Mouse (Mus musculus) midbrain, postnatal 0 days (tissue): ENCODE results near the gene Galnt14. TPM values are rescaled to one million over a fixed set of nuclear protein-coding genes. Genes with fewer than 3 reads are reported as not detected.

Experiments used
- ATAC-seq: fragments of 200-750 bp; cut with Nextera tagmentation; 2 replicates; pipeline ENCODE4 v1.8.0; 2017; ENCODE audit warnings: moderate number of reproducible peaks, mild to moderate bottlenecking, moderate TSS enrichment, moderate library complexity; ENCODE audit not compliant: low FRiP score
- DNase-seq: peaks from one replicate; pipeline ENCODE4 v3.0.0-alpha.2; 2015; ENCODE audit warnings: low spot score
- H3K27ac ChIP-seq: fragments of 300-500 bp; sonication (generic); 2 replicates; pipeline ENCODE4 v1.5.1; 2014; ENCODE audit warnings: low read depth, mild to moderate bottlenecking, low read length, mixed read lengths
- H3K27me3 ChIP-seq: fragments of 300-500 bp; sonication (generic); 2 replicates; pipeline ENCODE4 v1.6.1; 2014; ENCODE audit warnings: low read length, control low read depth, mixed read lengths; ENCODE audit not compliant: insufficient read depth
- H3K36me3 ChIP-seq: fragments of 300-500 bp; sonication (generic); 2 replicates; pipeline ENCODE4 v1.6.1; 2014; ENCODE audit warnings: low read length, control low read depth, mixed read lengths; ENCODE audit not compliant: insufficient read depth
- H3K4me1 ChIP-seq: fragments of 300-500 bp; sonication (generic); 2 replicates; pipeline ENCODE4 v1.6.1; 2014; ENCODE audit warnings: mild to moderate bottlenecking, control low read depth, antibody characterized with exemption, low read length, mixed read lengths; ENCODE audit not compliant: insufficient read depth
- H3K4me2 ChIP-seq: fragments of 300-500 bp; sonication (generic); 2 replicates; pipeline ENCODE4 v1.6.1; 2014; ENCODE audit warnings: low read depth, mild to moderate bottlenecking, low read length, mixed read lengths; ENCODE audit not compliant: poor library complexity, severe bottlenecking
- H3K4me3 ChIP-seq: fragments of 300-500 bp; sonication (generic); 2 replicates; pipeline ENCODE4 v1.5.1; 2014; ENCODE audit warnings: low read depth, mild to moderate bottlenecking, low read length, moderate library complexity
- H3K9ac ChIP-seq: fragments of 300-500 bp; sonication (generic); replicated peaks from 2 replicates; pipeline ENCODE4 v1.6.1; 2014; ENCODE audit warnings: mild to moderate bottlenecking, low read length, moderate library complexity, mixed read lengths; ENCODE audit not compliant: poor library complexity, severe bottlenecking
- H3K9me3 ChIP-seq: fragments of 300-500 bp; sonication (generic); 2 replicates; pipeline ENCODE4 v1.6.1; 2016; ENCODE audit warnings: low read length, control low read depth
- CTCF ChIP-seq: IDR thresholded peaks from 2 replicates; pipeline ENCODE4 v1.5.1; 2016; ENCODE audit warnings: antibody characterized with exemption, mild to moderate bottlenecking
- WGBS: fragments of 180-500 bp; shearing (Covaris S2); extraction: QIAGEN DNeasy Blood & Tissue Kit; methylation state at CpG from one replicate; pipeline ENCODE4 v1.1.7; 2014; 5-methylcytosine and 5-hydroxymethylcytosine counted together
- polyA plus RNA-seq: library from polyadenylated mRNA; unstranded; fragments of >200 nt; fragmentation: Nextera tagmentation; extraction: Ambion mirVana; gene quantifications from 2 replicates; pipeline ENCODE4 v1.2.1, GENCODE M21; 2015
- total RNA-seq: library from RNA; depleted of rRNA; stranded (reverse); fragments of >200 nt; gene quantifications from 2 replicates; pipeline ENCODE4 v1.2.3, GENCODE M21; 2014

Gene Galnt14
- total and polyA plus RNA-seq, 2 experiments from 2014 or later = 18.9 to 22.0 TPM

DNA sequence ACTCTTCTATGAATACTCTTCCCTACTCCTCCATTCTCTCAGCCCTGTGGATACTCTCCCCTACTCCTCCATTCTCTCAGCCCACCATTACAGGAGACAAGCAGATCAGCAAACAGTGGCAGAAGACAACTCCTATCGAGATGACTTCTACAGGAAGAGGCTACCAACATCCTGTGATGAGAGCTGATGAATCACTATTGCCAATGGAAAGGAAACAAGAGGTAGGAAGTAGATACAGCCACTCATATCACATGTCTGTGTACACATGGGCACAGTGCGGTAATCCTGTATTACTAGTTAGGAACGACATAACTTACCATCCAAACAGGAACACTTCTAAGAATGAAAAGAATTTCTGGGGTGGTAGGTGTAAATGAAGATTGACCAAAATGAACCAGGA lies 53.9 kb downstream of the Galnt14 start:
- H3K4me2 ChIP-seq = no peak overlapping the region
- DNase-seq = no peak
- WGBS = 88% methylated on average over 3 of the region's 3 CpGs

DNA sequence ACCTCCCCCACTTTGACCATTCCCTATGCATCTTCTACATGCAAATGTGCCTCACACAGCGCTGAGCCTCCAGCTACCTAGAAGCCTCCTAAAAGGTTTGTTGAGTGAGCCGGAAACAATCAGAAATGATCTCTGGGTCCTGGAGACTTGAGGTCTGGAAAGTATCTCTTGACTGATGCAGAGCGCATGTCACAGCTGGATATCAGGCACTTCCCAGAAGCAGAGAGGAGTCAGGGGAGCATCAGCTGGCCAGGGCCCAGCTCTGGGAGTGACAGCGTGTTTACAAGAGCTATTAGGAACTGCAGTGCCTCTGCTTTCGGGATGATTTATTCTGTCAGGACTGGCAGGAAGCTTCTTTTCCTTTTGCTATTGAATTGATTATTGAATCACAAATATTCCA lies 56.0 kb downstream of the Galnt14 start:
- H3K4me3 ChIP-seq = no peak overlapping the region
- no peak overlapping the region for H3K4me2 ChIP-seq
- peak; percentile 28 for DNase-seq
- H3K36me3 ChIP-seq = no peaks in the 10 kb centered on the region
- no peak overlapping the region for H3K27ac ChIP-seq
- no peak overlapping the region for H3K9ac ChIP-seq
- no peak for TF ChIP-seq CTCF
- no peaks in the 10 kb centered on the region for H3K9me3 ChIP-seq
- no peaks in the 10 kb centered on the region for H3K27me3 ChIP-seq
- WGBS = 59% methylated on average over 5 of the region's 5 CpGs
- ATAC-seq = no peak
- H3K4me1 ChIP-seq = no peaks in the 10 kb centered on the region

More for the DNA sequence above, 53.9 kb downstream of the Galnt14 start:
- ATAC-seq = no peak
- no peak for TF ChIP-seq CTCF
- Histone ChIP-seq H3K4me3 (no peak overlapping the region), H3K36me3 (no peaks in the 10 kb centered on the region), H3K4me1 (no peaks in the 10 kb centered on the region), H3K9me3 (no peaks in the 10 kb centered on the region), H3K9ac (no peak overlapping the region), H3K27me3 (no peaks in the 10 kb centered on the region), H3K27ac (no peak overlapping the region)

GRCm38 (mm10) chr17:73649371-73649770 lies 60.9 kb downstream of the Galnt14 start:
- Histone ChIP-seq H3K4me2 (no peak overlapping the region), H3K9me3 (no peaks in the 10 kb centered on the region), H3K27ac (no peak overlapping the region), H3K4me1 (0 out of 2 replicates have a peak, but pooled peaks cover 10% of the 10 kb centered on the region), H3K4me3 (no peak overlapping the region), H3K9ac (no peak overlapping the region), H3K27me3 (no peaks in the 10 kb centered on the region), H3K36me3 (no peaks in the 10 kb centered on the region)
- 74% methylated on average over 6 of the region's 6 CpGs for WGBS
- no peak for ATAC-seq
- no peak for DNase-seq
- TF ChIP-seq CTCF = no peak

DNA sequence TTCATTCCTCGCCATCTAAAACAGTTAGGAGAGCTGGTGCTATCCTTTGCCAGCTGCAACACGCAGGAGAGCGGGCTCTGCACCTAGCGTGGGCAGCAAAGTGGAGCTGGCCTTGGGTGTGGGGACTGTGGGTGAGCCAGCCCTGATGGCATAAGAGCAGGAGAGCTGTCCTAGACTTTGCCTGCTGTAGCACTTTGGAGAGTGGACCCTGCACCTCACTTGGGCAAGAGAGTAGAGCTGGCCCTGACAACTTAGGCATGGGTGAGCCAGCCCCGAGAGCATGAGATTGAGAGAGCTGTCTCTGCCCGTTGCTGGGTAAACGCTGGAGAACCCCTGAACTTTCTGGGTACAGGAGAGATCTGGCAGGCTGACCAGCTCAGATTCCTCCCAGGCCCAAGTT lies 68.6 kb downstream of the Galnt14 start:
- H3K4me3 ChIP-seq = no peak overlapping the region
- DNase-seq (no peak), ATAC-seq (no peak)
- H3K9ac ChIP-seq = no peak overlapping the region
- H3K27me3 ChIP-seq = no peaks in the 10 kb centered on the region
- H3K4me2 ChIP-seq = no peak overlapping the region
- H3K4me1 ChIP-seq = peaks cover 10% of the 10 kb centered on the region; the same call in 1 of the 2 replicates
- H3K36me3 ChIP-seq = no peaks in the 10 kb centered on the region
- H3K9me3 ChIP-seq = no peaks in the 10 kb centered on the region
- WGBS = 92% methylated on average over 7 of the region's 7 CpGs
- TF ChIP-seq CTCF = no peak
- H3K27ac ChIP-seq = no peak overlapping the region

GRCm38 (mm10) chr17:73640117-73640480 lies 70.2 kb downstream of the Galnt14 start:
- H3K4me2 ChIP-seq = no peak overlapping the region
- H3K36me3 ChIP-seq = no peaks in the 10 kb centered on the region
- H3K4me1 ChIP-seq = no peaks in the 10 kb centered on the region; the same call in 1 of the 2 replicates
- no peak overlapping the region for H3K9ac ChIP-seq
- WGBS = 51% methylated on average over 3 of the region's 3 CpGs
- no peak for DNase-seq
- no peaks in the 10 kb centered on the region for H3K9me3 ChIP-seq
- H3K4me3 ChIP-seq = no peak overlapping the region
- no peaks in the 10 kb centered on the region for H3K27me3 ChIP-seq
- no peak for TF ChIP-seq CTCF
- ATAC-seq = no peak
- no peak overlapping the region for H3K27ac ChIP-seq

DNA sequence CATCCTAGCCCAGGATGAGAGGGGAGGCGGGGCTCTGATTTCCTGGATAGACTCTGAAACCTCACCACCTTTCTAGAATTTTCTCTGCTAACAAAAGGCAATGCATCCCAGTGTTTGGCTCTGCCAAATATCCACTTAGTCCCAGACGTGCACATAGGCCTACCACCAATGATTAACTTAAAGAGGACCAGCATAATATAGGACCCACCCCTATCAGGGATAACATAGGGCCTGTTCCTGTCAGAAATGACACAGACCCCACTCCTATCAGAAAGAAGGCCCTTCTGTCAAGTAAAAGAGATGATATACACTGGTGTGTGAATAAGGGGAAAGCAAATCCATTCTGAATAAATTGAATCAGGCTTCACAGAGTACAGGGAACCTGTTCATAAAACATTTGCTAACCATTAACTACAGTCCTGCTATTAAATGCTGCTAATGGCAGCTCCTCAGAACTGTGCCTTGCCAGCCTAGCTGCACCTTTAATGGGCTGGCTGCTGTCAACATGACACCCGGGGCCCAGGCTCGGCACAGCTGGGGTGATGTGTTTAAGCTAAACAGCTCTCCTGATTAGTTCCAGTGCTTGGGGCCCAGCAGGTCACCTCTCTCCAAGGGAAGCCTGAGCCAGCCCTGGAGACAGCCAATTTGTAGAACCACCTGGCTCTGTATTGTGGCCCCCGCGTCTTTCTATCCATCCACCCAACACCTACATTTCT lies 70.7 kb downstream of the Galnt14 start:
- H3K27ac ChIP-seq = no peak overlapping the region
- 43% methylated on average over 6 of the region's 6 CpGs for WGBS

More for the DNA sequence above, 70.7 kb downstream of the Galnt14 start:
- H3K9me3 ChIP-seq = no peaks in the 10 kb centered on the region
- H3K4me2 ChIP-seq = no peak overlapping the region
- no peak overlapping the region for H3K9ac ChIP-seq
- H3K27me3 ChIP-seq = no peaks in the 10 kb centered on the region
- no peaks in the 10 kb centered on the region; the same call in 1 of the 2 replicates for H3K4me1 ChIP-seq
- no peaks in the 10 kb centered on the region for H3K36me3 ChIP-seq
- ATAC-seq = no peak
- no peak for DNase-seq
- no peak for TF ChIP-seq CTCF
- no peak overlapping the region for H3K4me3 ChIP-seq
